Mouse (Mus musculus) testis, postnatal 10 days (tissue): ENCODE results near the gene Map3k5.
A peak's percentile ranks its signal among the peaks of the same experiment; 100 is the strongest.
"Not testable (repeated sequence)": the region's sequence is repeated elsewhere in the genome, so short reads cannot be mapped to it uniquely, and the experiment has no call there.

Experiments used
- DNase-seq: peaks from one replicate; pipeline ENCODE4 v3.0.0; 2021; ENCODE audit warnings: low spot score

Gene Map3k5

DNA sequence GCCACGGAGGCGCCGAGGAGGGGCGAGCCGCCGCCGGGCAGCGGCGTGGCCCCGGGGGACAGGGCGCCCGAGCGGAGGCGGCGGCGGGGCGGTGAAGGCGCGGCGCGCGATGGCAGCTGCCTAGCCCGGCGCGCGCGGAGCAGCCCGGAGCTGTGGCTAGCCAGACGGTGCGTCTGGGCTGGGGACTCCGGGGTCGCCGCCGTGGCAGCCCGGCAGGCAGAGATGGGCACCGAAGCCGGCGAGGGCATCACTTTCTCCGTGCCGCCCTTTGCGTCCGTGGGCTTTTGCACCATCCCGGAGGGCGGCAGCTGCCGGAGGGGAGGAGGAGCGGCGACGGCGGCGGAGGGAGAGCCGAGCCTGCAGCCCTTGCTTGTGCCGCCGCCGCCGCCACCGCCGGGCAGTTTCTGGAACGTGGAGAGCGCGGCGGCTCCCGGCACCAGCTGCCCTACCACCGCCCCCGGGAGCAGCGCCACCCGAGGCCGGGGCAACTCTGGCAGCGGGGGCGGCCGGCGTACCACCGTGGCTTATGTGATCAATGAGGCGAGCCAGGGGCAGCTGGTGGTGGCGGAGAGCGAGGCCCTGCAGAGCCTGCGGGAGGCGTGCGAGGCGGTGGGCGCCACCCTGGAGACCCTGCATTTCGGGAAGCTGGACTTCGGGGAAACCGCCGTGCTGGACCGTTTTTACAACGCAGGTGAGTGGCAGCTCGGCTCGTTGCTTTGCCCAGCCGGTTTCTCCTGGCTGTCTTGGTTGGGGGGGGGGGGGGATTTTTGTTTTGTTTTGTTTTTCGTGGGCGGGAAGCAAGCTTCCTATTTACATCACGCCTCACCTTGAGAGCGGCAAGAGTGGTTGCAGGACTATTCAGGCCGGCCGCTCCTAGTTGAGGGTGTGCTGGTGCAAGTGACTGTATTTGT, at the start of gene Map3k5:
Gene Map3k5, plus strand, starts transcription at position 89 of the 911 bp plus-strand sequence.
- DNase-seq = peak; percentile 64

DNA sequence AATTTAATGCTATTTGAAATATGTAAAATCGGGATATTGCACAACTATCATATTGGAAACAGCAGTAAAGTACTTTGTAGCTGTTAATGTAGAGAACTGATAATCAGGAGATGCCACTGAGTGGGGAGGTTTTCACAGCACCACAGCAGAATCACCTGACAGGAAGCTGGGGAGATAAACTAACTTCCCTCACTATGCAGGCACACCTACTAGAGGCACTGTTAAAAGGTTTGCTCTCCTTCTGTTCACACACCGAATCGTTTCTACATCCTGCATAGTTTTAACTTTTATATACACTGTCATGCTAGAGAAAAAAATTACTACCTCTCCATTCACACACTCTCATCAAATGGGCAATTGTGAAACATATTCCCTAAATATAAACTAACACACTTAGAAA, 48.0 kb upstream of the Map3k5 start:
- no peak for DNase-seq

DNA sequence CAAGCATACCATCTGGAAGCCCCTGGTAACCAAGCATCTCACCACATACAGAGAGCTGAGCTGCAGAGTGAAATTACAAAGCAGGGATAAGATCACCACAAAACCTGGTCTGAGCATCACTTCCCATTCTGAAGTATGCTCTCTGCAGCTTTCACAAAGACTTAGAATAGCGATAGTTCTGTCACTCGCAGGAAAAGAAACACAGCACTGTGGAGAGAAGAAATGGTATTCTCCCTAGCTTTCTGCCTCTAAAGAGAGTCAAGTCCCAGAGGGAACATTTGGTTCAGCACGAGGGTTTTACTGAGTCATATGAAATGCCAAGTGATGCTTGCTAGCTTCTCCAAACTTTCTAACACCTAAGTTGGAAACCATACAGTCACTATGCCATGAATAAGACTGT, 44.4 kb upstream of the Map3k5 start:
- no peak for DNase-seq

GRCm38 (mm10) chr10:19891686-19892085, 42.6 kb upstream of the Map3k5 start:
- no peak for DNase-seq

GRCm38 (mm10) chr10:19893146-19893545, 41.1 kb upstream of the Map3k5 start:
- no peak for DNase-seq

GRCm38 (mm10) chr10:19893976-19894375, 40.3 kb upstream of the Map3k5 start:
- DNase-seq = peak; percentile 51

DNA sequence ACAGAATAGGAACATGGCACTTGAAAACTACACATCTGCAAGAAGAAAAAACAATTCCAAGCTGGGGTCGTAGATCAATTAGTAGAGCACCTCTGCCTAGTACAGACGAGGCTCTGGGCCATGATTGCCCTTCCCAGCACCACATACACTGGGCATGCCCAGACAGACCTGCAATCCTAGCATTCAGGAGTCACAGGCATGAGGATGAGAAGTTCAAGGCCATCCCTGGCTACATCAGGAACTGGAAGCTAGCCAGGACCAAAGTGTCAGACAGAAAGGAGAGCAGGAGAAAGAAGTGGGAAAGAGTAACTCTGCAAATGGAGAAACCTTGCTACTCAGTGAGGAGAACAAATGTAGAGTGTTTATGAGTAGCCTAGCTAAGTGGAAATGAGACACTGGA, 34.1 kb upstream of the Map3k5 start:
- DNase-seq = no peak

- no peak for DNase-seq
These were observed 32.3 kb upstream of the Map3k5 start for GRCm38 (mm10) chr10:19901992-19902391.

GRCm38 (mm10) chr10:19904077-19904820, 30.0 kb upstream of the Map3k5 start:
- no peak for DNase-seq

DNA sequence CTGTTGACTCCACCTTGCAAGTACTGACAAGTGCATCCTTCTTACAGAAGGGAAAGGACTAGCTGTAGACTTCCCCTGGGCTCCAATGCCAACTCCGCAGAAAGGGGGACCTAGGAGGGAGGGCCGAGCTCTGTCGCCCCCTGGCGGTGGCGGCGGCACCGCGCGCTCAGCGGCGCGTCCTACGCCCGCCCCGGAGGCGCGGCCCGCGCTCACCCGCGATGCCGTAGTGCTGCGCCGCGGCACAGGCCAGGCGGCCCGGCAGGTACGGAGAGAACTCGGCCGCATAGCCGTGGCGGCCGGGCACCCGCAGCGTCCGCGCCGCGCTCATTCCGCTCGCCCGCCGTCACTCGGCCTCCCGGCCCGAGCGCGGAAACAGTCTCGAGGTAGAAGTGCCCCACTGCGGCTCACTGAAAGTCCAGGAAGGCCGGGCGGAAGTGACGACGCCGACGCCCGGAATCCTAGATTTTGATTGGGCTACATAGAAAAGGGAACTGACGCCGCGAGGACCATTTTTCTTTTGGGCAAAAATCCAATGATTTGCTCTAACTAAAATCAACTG, 26.9 kb upstream of the Map3k5 start, which contains the start of gene Pex7:
Gene Pex7, minus strand, starts transcription at position 444 of the 559 bp plus-strand sequence.
- DNase-seq = peak; percentile 95

DNA sequence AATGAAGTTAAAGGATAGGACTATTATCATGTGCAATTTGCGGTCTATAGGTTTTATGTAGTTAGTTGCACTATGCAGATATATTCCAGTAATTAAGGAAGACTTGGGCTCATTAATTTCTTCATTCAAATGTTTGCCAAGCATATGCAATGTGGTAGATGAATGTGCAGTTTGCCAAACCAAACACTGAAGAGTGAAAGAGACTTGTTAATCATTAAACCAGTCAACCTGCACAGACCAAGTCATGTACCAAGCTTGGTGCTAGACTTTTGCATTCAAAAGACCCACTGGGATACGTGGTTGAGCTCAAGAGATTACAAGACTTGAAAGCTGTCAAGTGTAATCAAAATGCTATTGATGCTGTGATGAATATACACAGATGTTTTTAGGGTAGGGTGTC, 26.2 kb upstream of the Map3k5 start:
- no peak for DNase-seq

- DNase-seq = no peak
These were observed 23.8 kb upstream of the Map3k5 start for GRCm38 (mm10) chr10:19910516-19910915.

DNA sequence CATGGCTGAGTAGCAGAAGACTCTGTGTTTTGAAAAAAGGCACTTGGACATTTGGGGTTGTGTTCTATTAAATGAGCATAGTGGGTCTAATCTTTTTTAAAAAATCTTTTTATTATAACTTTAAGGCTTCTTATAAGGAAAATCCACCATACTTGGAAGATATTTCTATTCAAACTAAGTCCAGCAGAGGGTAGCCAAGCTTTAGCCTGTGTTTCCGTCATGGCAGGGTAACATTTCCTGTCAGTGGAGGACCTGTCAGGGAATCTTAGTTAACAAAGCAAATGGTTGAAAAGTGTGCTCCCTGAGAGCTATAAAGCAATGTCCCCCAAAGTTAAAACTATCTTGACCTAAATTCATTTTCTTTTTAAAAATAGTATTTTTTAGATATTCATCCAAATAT, 22.7 kb upstream of the Map3k5 start:
- DNase-seq = no peak

DNA sequence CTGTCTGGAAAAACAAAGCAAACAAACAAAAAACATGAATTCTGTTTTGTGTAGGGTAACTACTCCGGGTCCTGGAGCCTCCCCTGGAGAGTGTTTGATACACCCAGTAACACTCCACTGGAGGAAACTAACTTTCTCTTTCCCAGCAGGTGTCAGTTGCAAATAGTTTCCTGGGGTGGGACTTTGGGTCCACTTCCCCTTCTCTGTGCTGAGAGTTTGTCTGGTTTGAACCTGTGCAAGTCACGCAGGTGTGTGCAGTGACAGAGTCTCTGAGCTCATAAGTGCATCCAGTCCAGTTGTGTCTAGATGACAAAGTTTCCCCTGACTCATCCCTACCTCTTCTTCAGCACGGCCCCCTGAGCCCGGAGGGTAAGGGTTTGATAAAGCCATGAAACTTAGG, 20.5 kb upstream of the Map3k5 start:
- DNase-seq = no peak

DNA sequence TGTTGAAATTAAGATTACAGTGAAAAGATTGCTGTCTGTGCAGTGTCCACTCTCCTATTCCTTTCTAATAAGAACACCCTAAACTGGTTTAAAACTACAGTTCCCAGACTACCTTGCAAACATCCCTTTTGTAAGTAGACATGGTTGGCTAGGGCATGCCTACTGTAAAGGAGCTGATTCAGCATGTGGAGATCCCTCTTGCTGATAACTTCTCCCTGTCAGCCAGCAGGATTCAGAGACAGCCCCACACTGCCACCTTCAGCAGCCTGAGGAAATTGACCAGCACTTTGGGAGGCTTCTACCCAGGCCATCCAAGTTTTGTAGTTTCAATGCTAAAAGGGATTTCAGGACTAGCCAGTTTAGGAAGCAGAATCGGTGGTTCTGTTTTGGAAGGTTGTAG, 19.0 kb upstream of the Map3k5 start:
- DNase-seq = peak; percentile 62

DNA sequence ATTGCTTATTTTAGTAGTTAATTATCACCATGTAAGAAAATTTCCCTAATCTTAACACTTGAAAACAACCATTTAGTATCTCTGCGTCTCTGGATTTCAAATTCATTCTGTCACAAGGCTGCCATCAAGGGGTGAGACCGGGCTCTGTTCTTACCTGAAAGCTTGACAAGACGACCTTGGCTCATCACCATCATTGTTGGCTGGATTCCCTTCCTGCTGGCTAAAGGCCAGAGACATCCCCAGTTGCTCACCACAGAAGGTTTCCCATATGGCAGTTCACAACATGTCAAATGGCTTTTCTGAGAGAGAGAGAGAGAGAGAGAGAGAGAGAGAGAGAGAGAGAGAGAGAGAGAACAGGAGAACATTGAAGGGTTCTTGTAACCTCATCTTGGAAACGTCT, 11.9 kb upstream of the Map3k5 start:
- no peak for DNase-seq

- no peak for DNase-seq
These were observed 10.0 kb upstream of the Map3k5 start for GRCm38 (mm10) chr10:19924256-19924655.

DNA sequence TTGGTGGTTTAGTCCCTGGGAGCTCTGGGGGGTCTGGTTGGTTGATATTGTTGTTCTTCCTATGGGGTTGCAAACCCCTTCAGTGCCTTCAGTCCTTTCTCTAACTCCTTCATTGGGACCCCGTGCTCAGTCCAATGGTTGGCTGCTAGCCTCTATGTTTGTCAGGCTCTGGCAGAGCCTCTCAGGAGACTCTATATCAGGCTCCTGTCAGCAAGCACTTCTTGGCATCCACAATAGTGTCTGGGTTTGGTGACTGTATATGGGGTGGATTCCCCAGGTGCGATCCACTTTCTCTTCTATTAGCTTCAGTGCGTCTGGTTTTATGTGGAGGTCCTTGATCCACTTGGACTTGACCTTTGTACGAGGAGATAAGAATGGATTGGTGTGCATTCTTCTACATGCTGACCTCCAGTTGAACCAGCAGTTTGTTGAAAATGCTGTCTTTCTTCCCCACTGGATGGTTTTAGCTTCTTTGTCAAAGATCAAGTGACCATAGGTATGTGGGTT, 7.8 kb upstream of the Map3k5 start:
- DNase-seq = not testable (repeated sequence)

DNA sequence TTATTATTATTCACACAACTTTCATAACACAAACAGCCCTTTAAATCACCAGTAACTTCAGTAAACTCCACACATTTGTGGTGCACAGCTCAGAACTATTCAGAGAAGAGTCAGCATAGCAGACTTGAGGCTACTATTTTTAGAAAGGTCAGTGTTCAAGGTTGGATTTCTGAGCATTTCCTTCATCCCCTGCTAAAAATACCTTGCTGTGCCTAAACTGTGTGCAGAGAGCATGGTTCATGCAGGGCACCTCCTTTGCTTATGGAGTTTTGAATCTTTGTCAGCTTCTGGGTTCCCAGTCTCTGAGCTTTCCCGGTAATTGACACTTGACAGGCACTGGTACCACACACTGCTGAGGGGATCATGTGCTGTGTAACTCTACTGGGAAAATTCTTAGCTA, 6.1 kb upstream of the Map3k5 start:
- no peak for DNase-seq

DNA sequence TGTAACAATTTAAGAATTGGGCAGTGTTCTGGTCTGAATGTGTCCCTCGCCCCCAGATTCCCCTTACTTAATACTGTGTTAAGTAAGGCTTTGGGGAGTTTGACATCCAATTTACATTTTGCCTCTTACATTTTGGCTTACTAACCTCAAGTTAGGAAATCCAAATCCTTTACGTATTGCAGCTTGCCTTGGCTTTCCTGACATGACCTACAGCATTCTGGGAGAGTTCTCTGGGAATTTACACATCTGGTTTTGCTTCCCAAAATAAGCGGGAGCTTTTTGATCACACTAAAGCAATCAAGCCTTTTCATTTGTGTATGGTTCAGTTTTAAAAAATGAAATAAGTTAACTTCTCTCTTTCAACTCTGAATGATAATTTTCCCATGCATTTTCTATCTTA, 1.3 kb upstream of the Map3k5 start:
- DNase-seq = no peak

GRCm38 (mm10) chr10:19933511-19934383, 525 bp upstream of the Map3k5 start:
- DNase-seq = peak; percentile 74

GRCm38 (mm10) chr10:19935295-19935623, 987 bp downstream of the Map3k5 start:
- DNase-seq = peak; percentile 32
